Mouse (Mus musculus): ENCODE data around the gene Zfp951. TPM values are rescaled to one million over a fixed set of nuclear protein-coding genes. Genes with fewer than 3 reads are reported as not detected.

The Zfp951 gene
- polyA plus RNA-seq, 1 experiment from 2014 or later = 1.3 TPM

Other genes with a start within 250 kb of the Zfp951 start
- gene Abcg3, start 122.6 kb upstream of the Zfp951 start, polyA plus RNA-seq (2015; fragmentation: Nextera tagmentation; extraction: Ambion mirVana) = 1.6 and 1.9 TPM in 2 replicates

Measured in intestine, postnatal 0 days (tissue).